Mouse (Mus musculus): ENCODE results near the gene Dhx16. TPM values are rescaled to one million over a fixed set of nuclear protein-coding genes. Genes with fewer than 3 reads are reported as not detected.

Dhx16 gene
- 30.8 and 32.4 TPM in 2 replicates for polyA plus RNA-seq (2015; fragmentation: Nextera tagmentation; extraction: Ambion mirVana)

- H3K4me2 ChIP-seq = peak within 1 kb of the TSS; percentile 72
- H3K4me3 ChIP-seq = peak within 1 kb of the TSS; percentile 77
- no peaks in the 10 kb centered on the region for H3K9me3 ChIP-seq
- peak within 1 kb of the TSS; percentile 70 for H3K9ac ChIP-seq
- peak; percentile 92 for ATAC-seq (ENCODE audit: low FRiP score, low read depth)
- H3K4me1 ChIP-seq (replicated peaks) = peaks cover 11% of the 10 kb centered on the region
- peak within 1 kb of the TSS; percentile 71 for H3K27ac ChIP-seq (replicated peaks)
- 5% methylated on average over 66 of the region's 66 CpGs for WGBS
- H3K36me3 ChIP-seq = peaks cover 47% of the 10 kb centered on the region
- no peaks in the 10 kb centered on the region for H3K27me3 ChIP-seq
These were observed at the start of gene Dhx16 for GRCm38 (mm10) chr17:35879245-35880057. TSS of gene Dhx16 (plus strand) at chr17:35879819.

GRCm38 (mm10) chr17:35832400-35833238 is 47.0 kb upstream of the Dhx16 start:
- no peaks in the 10 kb centered on the region for H3K9me3 ChIP-seq
- no peak overlapping the region for H3K9ac ChIP-seq
- peak overlapping the region; percentile 32; the same call in 1 of the 2 replicates for H3K27ac ChIP-seq (replicated peaks)
- WGBS = 67% methylated on average over 8 of the region's 8 CpGs
- H3K4me1 ChIP-seq (replicated peaks) = peaks cover 45% of the 10 kb centered on the region
- ATAC-seq (ENCODE audit: low FRiP score, low read depth) = no peak
- peaks cover 49% of the 10 kb centered on the region for H3K36me3 ChIP-seq
- H3K4me2 ChIP-seq = no peak overlapping the region
- no peaks in the 10 kb centered on the region for H3K27me3 ChIP-seq
- H3K4me3 ChIP-seq = no peak overlapping the region

- Histone ChIP-seq H3K27me3 (no peaks in the 10 kb centered on the region), H3K9me3 (no peaks in the 10 kb centered on the region), H3K4me2 (peak overlapping the region; percentile 77; the same call in 1 of the 2 replicates), H3K36me3 (peaks cover 43% of the 10 kb centered on the region), H3K4me1 (replicated peaks) (peaks cover 45% of the 10 kb centered on the region), H3K4me3 (no peak overlapping the region), H3K9ac (no peak overlapping the region), H3K27ac (replicated peaks) (peak overlapping the region; percentile 32; the same call in 1 of the 2 replicates)
- ATAC-seq (ENCODE audit: low FRiP score, low read depth) = no peak
- WGBS = 22% methylated on average over 5 of the region's 5 CpGs
These were observed 46.3 kb upstream of the Dhx16 start for GRCm38 (mm10) chr17:35833239-35833751.

- Histone ChIP-seq H3K4me1 (replicated peaks) (peaks cover 45% of the 10 kb centered on the region), H3K9me3 (no peaks in the 10 kb centered on the region), H3K27ac (replicated peaks) (no peak overlapping the region), H3K4me3 (peak overlapping the region; percentile 16; the same call in 1 of the 2 replicates), H3K27me3 (no peaks in the 10 kb centered on the region), H3K36me3 (peaks cover 40% of the 10 kb centered on the region), H3K9ac (no peak overlapping the region), H3K4me2 (peak overlapping the region; percentile 77)
- 56% methylated on average over 5 of the region's 5 CpGs for WGBS
- ATAC-seq (ENCODE audit: low FRiP score, low read depth) = no peak
These were observed 45.7 kb upstream of the Dhx16 start for GRCm38 (mm10) chr17:35833894-35834293.

- H3K4me2 ChIP-seq = peak overlapping the region; percentile 77
- no peaks in the 10 kb centered on the region for H3K27me3 ChIP-seq
- H3K27ac ChIP-seq (replicated peaks) = 0 out of 2 replicates have a peak overlapping the region, but pooled peaks have one; percentile 23
- H3K36me3 ChIP-seq = peaks cover 39% of the 10 kb centered on the region
- H3K4me1 ChIP-seq (replicated peaks) = peaks cover 51% of the 10 kb centered on the region
- H3K4me3 ChIP-seq = peak overlapping the region; percentile 84
- peak overlapping the region; percentile 96; the same call in 1 of the 2 replicates for H3K9ac ChIP-seq
- ATAC-seq (ENCODE audit: low FRiP score, low read depth) = no peak
- H3K9me3 ChIP-seq = no peaks in the 10 kb centered on the region
- WGBS = 70% methylated on average over 26 of the region's 26 CpGs
These were observed 44.8 kb upstream of the Dhx16 start for GRCm38 (mm10) chr17:35834696-35835422.

GRCm38 (mm10) chr17:35835424-35836140 is 44.0 kb upstream of the Dhx16 start:
- Histone ChIP-seq H3K9ac (peak overlapping the region; percentile 96; the same call in 1 of the 2 replicates), H3K27ac (replicated peaks) (0 out of 2 replicates have a peak overlapping the region, but pooled peaks have one; percentile 23), H3K4me3 (peak overlapping the region; percentile 84), H3K27me3 (no peaks in the 10 kb centered on the region), H3K4me2 (peak overlapping the region; percentile 77), H3K4me1 (replicated peaks) (peaks cover 54% of the 10 kb centered on the region), H3K36me3 (peaks cover 39% of the 10 kb centered on the region), H3K9me3 (no peaks in the 10 kb centered on the region)
- no peak for ATAC-seq (ENCODE audit: low FRiP score, low read depth)
- WGBS = 71% methylated on average over 26 of the region's 26 CpGs

- Histone ChIP-seq H3K27ac (replicated peaks) (peak overlapping the region; percentile 98), H3K9ac (peak overlapping the region; percentile 96), H3K4me3 (peak overlapping the region; percentile 84), H3K27me3 (no peaks in the 10 kb centered on the region), H3K36me3 (peaks cover 34% of the 10 kb centered on the region), H3K4me2 (peak overlapping the region; percentile 77), H3K4me1 (replicated peaks) (peaks cover 56% of the 10 kb centered on the region), H3K9me3 (no peaks in the 10 kb centered on the region)
- no peak for ATAC-seq (ENCODE audit: low FRiP score, low read depth)
- 6% methylated on average over 24 of the region's 24 CpGs for WGBS
These were observed 43.2 kb upstream of the Dhx16 start for GRCm38 (mm10) chr17:35836178-35836965.

- peaks cover 31% of the 10 kb centered on the region for H3K36me3 ChIP-seq
- peaks cover 57% of the 10 kb centered on the region for H3K4me1 ChIP-seq (replicated peaks)
- WGBS = under 1% methylated on average over 25 of the region's 25 CpGs
- H3K27me3 ChIP-seq = no peaks in the 10 kb centered on the region
- peak overlapping the region; percentile 84 for H3K4me3 ChIP-seq
- ATAC-seq (ENCODE audit: low FRiP score, low read depth) = peak; percentile 13
- peak overlapping the region; percentile 98 for H3K27ac ChIP-seq (replicated peaks)
- no peaks in the 10 kb centered on the region for H3K9me3 ChIP-seq
- peak overlapping the region; percentile 96 for H3K9ac ChIP-seq
- H3K4me2 ChIP-seq = peak overlapping the region; percentile 77
These were observed 42.6 kb upstream of the Dhx16 start for GRCm38 (mm10) chr17:35836991-35837422.

GRCm38 (mm10) chr17:35837487-35837886 is 42.1 kb upstream of the Dhx16 start:
- Histone ChIP-seq H3K27me3 (no peaks in the 10 kb centered on the region), H3K9ac (peak overlapping the region; percentile 96), H3K4me2 (peak overlapping the region; percentile 77), H3K4me1 (replicated peaks) (peaks cover 62% of the 10 kb centered on the region), H3K36me3 (peaks cover 29% of the 10 kb centered on the region), H3K4me3 (peak overlapping the region; percentile 84), H3K9me3 (no peaks in the 10 kb centered on the region), H3K27ac (replicated peaks) (peak overlapping the region; percentile 98)
- ATAC-seq (ENCODE audit: low FRiP score, low read depth) = no peak
- 0% methylated on average over 18 of the region's 18 CpGs for WGBS

GRCm38 (mm10) chr17:35838122-35838544 is 41.5 kb upstream of the Dhx16 start, which contains the start of gene Tubb5:
TSS of gene Tubb5 (minus strand) at chr17:35838306.
- peak within 1 kb of the TSS; percentile 77 for H3K4me2 ChIP-seq
- H3K4me3 ChIP-seq = peak within 1 kb of the TSS; percentile 84
- ATAC-seq (ENCODE audit: low FRiP score, low read depth) = peak; percentile 81
- H3K27me3 ChIP-seq = no peaks in the 10 kb centered on the region
- H3K9me3 ChIP-seq = no peaks in the 10 kb centered on the region
- H3K27ac ChIP-seq (replicated peaks) = peak within 1 kb of the TSS; percentile 98
- H3K4me1 ChIP-seq (replicated peaks) = peaks cover 63% of the 10 kb centered on the region
- peak within 1 kb of the TSS; percentile 96 for H3K9ac ChIP-seq
- peaks cover 28% of the 10 kb centered on the region for H3K36me3 ChIP-seq
- WGBS = under 1% methylated on average over 29 of the region's 29 CpGs

Data from hindbrain, embryonic 15.5 days (tissue).